Mouse (Mus musculus): ENCODE results near the gene C1qtnf9. TPM values are rescaled to one million over a fixed set of nuclear protein-coding genes. Genes with fewer than 3 reads are reported as not detected.
A peak's percentile ranks its signal among the peaks of the same experiment; 100 is the strongest.

Gene C1qtnf9
- polyA plus RNA-seq, 1 experiment from 2014 or later = 0.22 TPM

DNA sequence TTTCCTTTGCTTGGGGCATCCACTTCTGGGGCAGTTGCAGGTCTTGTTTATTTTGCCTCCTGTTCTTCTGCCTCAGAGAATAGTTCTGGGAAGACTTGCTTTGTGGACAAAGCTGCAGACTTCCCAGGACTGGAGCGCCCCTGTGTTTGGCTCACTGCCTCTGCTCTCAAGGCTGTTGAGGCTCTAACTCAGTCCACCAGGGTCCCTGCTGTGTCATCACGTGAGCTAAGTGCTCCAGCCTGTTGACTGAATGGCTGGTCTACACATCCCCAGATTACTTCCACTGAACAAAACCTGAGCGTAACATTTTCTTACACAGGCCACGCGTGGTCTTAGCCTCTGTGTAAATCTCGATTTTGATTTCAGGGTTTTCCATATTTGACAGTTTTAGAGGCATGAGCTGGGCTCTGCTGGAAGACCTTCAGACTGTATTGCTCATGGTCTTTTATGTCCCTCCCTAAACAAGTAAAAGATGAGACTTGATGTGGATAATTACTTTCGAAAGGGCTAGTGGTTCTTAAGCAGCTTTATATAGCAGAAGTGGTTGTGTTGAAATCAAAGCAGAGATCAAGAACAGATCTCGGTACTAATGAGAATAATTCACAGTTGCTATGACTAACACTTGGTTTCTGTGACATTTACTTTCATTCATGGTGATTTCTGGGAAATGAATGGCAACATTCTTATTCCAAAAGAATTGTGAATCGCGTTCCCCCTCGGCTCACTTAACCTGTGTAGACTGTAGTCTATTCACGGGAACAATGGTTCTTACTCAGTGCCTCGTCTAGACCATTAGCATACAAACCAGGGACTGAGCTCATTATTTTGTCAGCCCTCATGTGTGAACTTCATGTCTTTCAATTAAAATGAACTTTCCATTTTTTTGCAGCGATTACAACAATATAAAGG is 14.8 kb upstream of the C1qtnf9 start:
- Histone ChIP-seq H3K4me3 (no peak overlapping the region), H3K4me1 (replicated peaks) (no peaks in the 10 kb centered on the region; the same call in 1 of the 2 replicates), H3K27ac (replicated peaks) (peak overlapping the region; percentile 11; the same call in 1 of the 2 replicates), H3K36me3 (peaks cover 12% of the 10 kb centered on the region; the same call in 1 of the 2 replicates), H3K9me3 (no peaks in the 10 kb centered on the region), H3K9ac (no peak overlapping the region), H3K27me3 (no peaks in the 10 kb centered on the region), H3K4me2 (no peak overlapping the region)
- ATAC-seq (ENCODE audit: low FRiP score, low read depth) = 0 out of 2 replicates have a peak, but pooled peaks have one; percentile 67
- WGBS = 55% methylated on average over 14 of the region's 14 CpGs

DNA sequence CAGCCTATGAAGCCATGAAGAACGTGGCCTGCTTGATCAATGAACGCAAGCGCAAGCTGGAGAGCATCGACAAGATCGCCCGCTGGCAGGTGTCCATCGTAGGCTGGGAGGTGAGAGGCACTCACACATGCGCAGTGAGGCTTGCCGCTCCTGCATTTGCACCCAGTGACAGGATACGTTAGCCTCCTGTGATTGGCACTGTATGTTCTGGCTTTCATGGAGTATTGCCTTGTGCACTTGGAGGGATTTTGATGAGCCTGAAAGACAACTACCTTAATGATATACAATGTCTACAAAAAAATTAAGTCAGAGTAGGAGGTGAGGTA is 14.2 kb upstream of the C1qtnf9 start:
- WGBS = 72% methylated on average over 10 of the region's 10 CpGs
- H3K4me3 ChIP-seq = no peak overlapping the region
- ATAC-seq (ENCODE audit: low FRiP score, low read depth) = no peak
- H3K27me3 ChIP-seq = no peaks in the 10 kb centered on the region
- no peaks in the 10 kb centered on the region; the same call in 1 of the 2 replicates for H3K4me1 ChIP-seq (replicated peaks)
- no peak overlapping the region for H3K4me2 ChIP-seq
- peaks cover 11% of the 10 kb centered on the region; the same call in 1 of the 2 replicates for H3K36me3 ChIP-seq
- H3K9me3 ChIP-seq = no peaks in the 10 kb centered on the region
- H3K9ac ChIP-seq = no peak overlapping the region
- H3K27ac ChIP-seq (replicated peaks) = no peak overlapping the region

DNA sequence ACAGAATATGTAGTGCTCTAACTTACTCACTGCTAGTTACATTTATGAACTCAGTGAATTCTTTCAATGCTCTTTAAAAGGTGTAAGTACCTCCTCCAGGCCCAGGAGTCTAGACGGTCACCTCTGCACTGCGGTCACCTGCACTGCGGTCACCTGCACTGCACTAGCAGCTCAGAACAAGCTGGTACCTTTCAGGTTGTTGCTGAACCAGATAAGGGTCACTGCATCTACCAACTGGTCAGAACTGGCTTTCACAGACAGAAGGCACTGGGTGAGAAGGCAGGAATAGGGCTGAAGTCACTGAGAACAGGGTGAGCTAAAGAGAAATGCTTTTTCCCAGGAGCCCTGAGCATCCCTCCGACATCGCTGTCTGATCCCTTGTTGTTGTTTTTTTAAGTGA is 13.3 kb upstream of the C1qtnf9 start:
- Histone ChIP-seq H3K27me3 (no peaks in the 10 kb centered on the region), H3K36me3 (0 out of 2 replicates have a peak, but pooled peaks cover 9% of the 10 kb centered on the region), H3K4me1 (replicated peaks) (no peaks in the 10 kb centered on the region; the same call in 1 of the 2 replicates), H3K4me2 (no peak overlapping the region), H3K9ac (no peak overlapping the region), H3K9me3 (no peaks in the 10 kb centered on the region), H3K27ac (replicated peaks) (no peak overlapping the region), H3K4me3 (no peak overlapping the region)
- 98% methylated on average over 5 of the region's 5 CpGs for WGBS
- ATAC-seq (ENCODE audit: low FRiP score, low read depth) = no peak

- Histone ChIP-seq H3K36me3 (0 out of 2 replicates have a peak, but pooled peaks cover 9% of the 10 kb centered on the region), H3K4me1 (replicated peaks) (no peaks in the 10 kb centered on the region; the same call in 1 of the 2 replicates), H3K27me3 (no peaks in the 10 kb centered on the region), H3K4me3 (no peak overlapping the region), H3K9me3 (no peaks in the 10 kb centered on the region), H3K4me2 (no peak overlapping the region), H3K27ac (replicated peaks) (no peak overlapping the region), H3K9ac (no peak overlapping the region)
- WGBS = 88% methylated on average over 15 of the region's 15 CpGs
- no peak for ATAC-seq (ENCODE audit: low FRiP score, low read depth)
Observed at GRCm38 (mm10) chr14:60756271-60756670, 11.7 kb upstream of the C1qtnf9 start.

- 96% methylated on average over 8 of the region's 8 CpGs for WGBS
- Histone ChIP-seq H3K9me3 (no peaks in the 10 kb centered on the region), H3K9ac (no peak overlapping the region), H3K4me3 (no peak overlapping the region), H3K27ac (replicated peaks) (no peak overlapping the region), H3K27me3 (no peaks in the 10 kb centered on the region), H3K36me3 (0 out of 2 replicates have a peak, but pooled peaks cover 9% of the 10 kb centered on the region), H3K4me2 (no peak overlapping the region), H3K4me1 (replicated peaks) (no peaks in the 10 kb centered on the region; the same call in 1 of the 2 replicates)
- ATAC-seq (ENCODE audit: low FRiP score, low read depth) = no peak
Observed at GRCm38 (mm10) chr14:60757265-60757664, 10.7 kb upstream of the C1qtnf9 start.

GRCm38 (mm10) chr14:60757722-60758121 is 10.2 kb upstream of the C1qtnf9 start:
- no peak overlapping the region for H3K4me2 ChIP-seq
- WGBS = 94% methylated on average over 7 of the region's 7 CpGs
- no peaks in the 10 kb centered on the region; the same call in 1 of the 2 replicates for H3K4me1 ChIP-seq (replicated peaks)
- no peaks in the 10 kb centered on the region for H3K27me3 ChIP-seq
- no peak overlapping the region for H3K4me3 ChIP-seq
- H3K9ac ChIP-seq = no peak overlapping the region
- 0 out of 2 replicates have a peak, but pooled peaks cover 9% of the 10 kb centered on the region for H3K36me3 ChIP-seq
- H3K9me3 ChIP-seq = no peaks in the 10 kb centered on the region
- H3K27ac ChIP-seq (replicated peaks) = no peak overlapping the region
- ATAC-seq (ENCODE audit: low FRiP score, low read depth) = no peak

DNA sequence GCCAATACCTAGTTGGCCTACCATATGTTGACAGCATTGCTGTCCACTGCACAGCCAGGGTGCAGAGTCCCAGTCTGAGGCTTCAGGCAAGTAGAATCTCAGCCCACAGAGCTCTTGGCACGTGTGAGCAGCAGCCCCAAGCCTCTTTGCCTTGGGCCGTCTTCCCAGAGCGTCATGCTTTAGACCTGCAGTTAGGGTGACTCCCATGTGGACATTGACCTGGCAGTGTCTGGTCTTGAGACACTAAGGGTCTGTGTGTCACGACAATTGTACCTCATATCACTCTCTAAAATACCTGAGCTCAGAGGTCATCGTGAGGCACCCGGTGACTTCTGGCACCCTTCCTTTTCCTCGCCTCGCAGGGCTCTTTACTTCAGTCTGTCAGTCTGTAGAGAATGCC is 8.8 kb upstream of the C1qtnf9 start:
- Histone ChIP-seq H3K4me2 (no peak overlapping the region), H3K9me3 (no peaks in the 10 kb centered on the region), H3K9ac (no peak overlapping the region), H3K27ac (replicated peaks) (no peak overlapping the region), H3K36me3 (0 out of 2 replicates have a peak, but pooled peaks cover 9% of the 10 kb centered on the region), H3K4me1 (replicated peaks) (no peaks in the 10 kb centered on the region), H3K4me3 (no peak overlapping the region), H3K27me3 (no peaks in the 10 kb centered on the region)
- no peak for ATAC-seq (ENCODE audit: low FRiP score, low read depth)
- WGBS = 96% methylated on average over 8 of the region's 8 CpGs

GRCm38 (mm10) chr14:60761801-60762200 is 6.1 kb upstream of the C1qtnf9 start:
- ATAC-seq (ENCODE audit: low FRiP score, low read depth) = no peak
- Histone ChIP-seq H3K4me3 (no peak overlapping the region), H3K9me3 (no peaks in the 10 kb centered on the region), H3K9ac (no peak overlapping the region), H3K4me1 (replicated peaks) (0 out of 2 replicates have a peak, but pooled peaks cover 4% of the 10 kb centered on the region), H3K27me3 (no peaks in the 10 kb centered on the region), H3K27ac (replicated peaks) (no peak overlapping the region), H3K36me3 (0 out of 2 replicates have a peak, but pooled peaks cover 3% of the 10 kb centered on the region), H3K4me2 (no peak overlapping the region)
- WGBS = 70% methylated on average over 10 of the region's 10 CpGs

DNA sequence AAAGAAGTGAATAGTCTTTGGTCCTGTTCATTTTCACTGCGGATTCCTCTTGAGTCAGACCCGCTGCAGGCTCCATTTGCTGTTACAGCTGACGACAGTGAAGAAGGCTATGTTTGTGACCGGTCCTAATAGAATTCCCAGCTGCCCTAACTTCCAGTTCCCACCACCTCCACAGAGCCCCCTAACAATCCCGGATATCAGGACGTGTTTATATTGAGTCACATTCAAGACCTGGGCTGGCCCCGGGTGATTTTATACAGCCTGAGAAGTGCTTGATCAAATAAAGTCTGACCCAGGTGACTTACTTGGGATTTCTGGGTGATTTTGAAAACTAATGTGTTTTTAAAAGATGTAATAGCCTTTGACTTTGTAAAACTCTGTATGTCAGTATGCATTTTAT is 5.2 kb upstream of the C1qtnf9 start:
- no peak overlapping the region for H3K27ac ChIP-seq (replicated peaks)
- 81% methylated on average over 7 of the region's 7 CpGs for WGBS
- no peaks in the 10 kb centered on the region for H3K27me3 ChIP-seq

GRCm38 (mm10) chr14:60763746-60764145 is 4.2 kb upstream of the C1qtnf9 start:
- Histone ChIP-seq H3K4me1 (replicated peaks) (0 out of 2 replicates have a peak, but pooled peaks cover 4% of the 10 kb centered on the region), H3K4me2 (no peak overlapping the region), H3K36me3 (no peaks in the 10 kb centered on the region), H3K27me3 (no peaks in the 10 kb centered on the region), H3K4me3 (no peak overlapping the region), H3K9me3 (no peaks in the 10 kb centered on the region), H3K9ac (no peak overlapping the region), H3K27ac (replicated peaks) (no peak overlapping the region)
- whole genome bisulfite sequencing = 87% methylated on average over 5 of the region's 5 CpGs
- no peak for ATAC-seq (ENCODE audit: low FRiP score, low read depth)

More for the DNA sequence above, 5.2 kb upstream of the C1qtnf9 start:
- H3K4me3 ChIP-seq = no peak overlapping the region
- no peak overlapping the region for H3K9ac ChIP-seq
- no peaks in the 10 kb centered on the region for H3K36me3 ChIP-seq
- 0 out of 2 replicates have a peak, but pooled peaks cover 4% of the 10 kb centered on the region for H3K4me1 ChIP-seq (replicated peaks)
- ATAC-seq (ENCODE audit: low FRiP score, low read depth) = no peak
- no peaks in the 10 kb centered on the region for H3K9me3 ChIP-seq
- H3K4me2 ChIP-seq = no peak overlapping the region

GRCm38 (mm10) chr14:60764526-60764925 is 3.4 kb upstream of the C1qtnf9 start:
- WGBS = 75% methylated on average over 4 of the region's 4 CpGs
- H3K4me2 ChIP-seq = no peak overlapping the region
- no peaks in the 10 kb centered on the region for H3K27me3 ChIP-seq
- no peak for ATAC-seq (ENCODE audit: low FRiP score, low read depth)
- H3K9me3 ChIP-seq = no peaks in the 10 kb centered on the region
- no peak overlapping the region for H3K27ac ChIP-seq (replicated peaks)
- H3K9ac ChIP-seq = no peak overlapping the region
- H3K36me3 ChIP-seq = no peaks in the 10 kb centered on the region
- 0 out of 2 replicates have a peak, but pooled peaks cover 4% of the 10 kb centered on the region for H3K4me1 ChIP-seq (replicated peaks)
- no peak overlapping the region for H3K4me3 ChIP-seq

GRCm38 (mm10) chr14:60765025-60765424 is 2.9 kb upstream of the C1qtnf9 start:
- no peak overlapping the region for H3K27ac ChIP-seq (replicated peaks)
- 58% methylated on average over 2 of the region's 2 CpGs for WGBS
- ATAC-seq (ENCODE audit: low FRiP score, low read depth) = no peak
- no peak overlapping the region for H3K4me2 ChIP-seq
- H3K9ac ChIP-seq = no peak overlapping the region
- no peaks in the 10 kb centered on the region for H3K27me3 ChIP-seq
- no peaks in the 10 kb centered on the region for H3K9me3 ChIP-seq
- no peak overlapping the region for H3K4me3 ChIP-seq
- no peaks in the 10 kb centered on the region for H3K36me3 ChIP-seq
- H3K4me1 ChIP-seq (replicated peaks) = 0 out of 2 replicates have a peak, but pooled peaks cover 4% of the 10 kb centered on the region
